24 mouse cellular contexts compared by ENCODE assay signal in the genomic region with DNA sequence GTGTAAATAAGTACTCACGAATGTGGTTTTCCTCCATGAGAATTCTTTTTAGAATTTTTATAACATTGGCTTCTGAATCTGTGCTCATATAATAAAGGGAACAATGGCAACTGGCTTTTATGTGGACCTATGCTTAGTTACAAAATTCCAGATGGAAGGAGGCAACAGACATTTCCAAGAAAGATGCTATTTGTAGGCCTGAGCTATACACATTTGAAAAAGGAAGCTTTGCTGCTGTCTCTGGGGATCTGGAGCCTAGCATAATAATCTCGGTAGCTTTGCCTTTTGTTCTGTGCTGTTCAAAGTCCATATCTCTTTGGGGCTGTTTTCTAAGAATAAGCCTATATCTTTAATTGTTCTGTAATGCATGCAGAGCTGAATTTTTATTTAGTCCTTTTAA.
"Had no signal": no experiment of that assay in that cellular context is flagged by ENCODE, and none has a peak within 500 bp of the region (broad histone marks: within the 10 kb centered on the region; RNA-seq: fewer than 3 reads in every experiment).

No protein-coding gene starts in this region.

- ATAC-seq: hindbrain, embryonic 16.5 days; inflammation-experienced regulatory T-cells, adult 6 months; intestine, embryonic 15.5 days; intestine, postnatal 0 days had no signal

- H3K27ac ChIP-seq: gastrocnemius, adult 2 months; heart, embryonic 10.5 days; hindbrain, embryonic 10.5 days; hindbrain, embryonic 12.5 days; hindbrain, embryonic 14.5 days; intestine, embryonic 15.5 days; limb, embryonic 10.5 days; limb, embryonic 12.5 days; liver, embryonic 13.5 days had no signal

- H3K4me3 ChIP-seq: gastrocnemius, adult 2 months; heart, embryonic 10.5 days; heart, embryonic 12.5 days; hindbrain, embryonic 10.5 days; hindbrain, embryonic 12.5 days; intestine, embryonic 15.5 days; limb, embryonic 10.5 days; limb, embryonic 12.5 days; liver, embryonic 13.5 days had no signal

- DNase-seq: gastrocnemius, adult 2 months; gastrocnemius, postnatal 10 days; gastrocnemius, postnatal 25 days; heart, adult 18-20 months; heart, postnatal 10 days; heart, postnatal 4 days; kidney, adult 18-20 months; kidney, adult 8-10 months; kidney, postnatal 10 days; kidney, postnatal 25 days; kidney, postnatal 4 days; liver; liver, embryonic 13.5 days had no signal
